Mouse (Mus musculus): ENCODE data around the gene Olfr272.

DNA sequence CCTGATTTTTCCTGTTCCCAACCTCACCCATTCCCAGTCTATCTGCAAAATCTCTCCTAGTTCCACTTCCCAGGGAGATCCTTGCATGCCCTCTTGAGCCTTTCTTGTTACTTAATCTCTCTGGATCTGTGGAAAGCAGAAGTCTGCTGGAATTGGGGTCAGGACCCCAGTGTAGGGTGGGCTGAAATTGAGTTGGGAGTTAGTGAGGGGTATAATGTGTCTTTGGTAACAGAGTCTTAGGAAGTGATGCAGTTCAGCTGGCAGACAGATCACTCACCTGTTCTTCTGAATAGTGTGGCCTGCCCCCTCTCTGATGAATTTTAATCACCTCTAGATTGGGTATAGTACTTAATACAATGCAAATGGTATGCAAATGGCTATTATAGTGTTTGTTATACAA lies 27.7 kb upstream of the Olfr272 start:
- TF ChIP-seq POLR2A (IDR thresholded peaks at IDR 0.05; ENCODE audit: borderline replicate concordance, control insufficient read depth, low read depth, low read length) (no peak), CTCF (IDR thresholded peaks at IDR 0.05; ENCODE audit: control insufficient read depth, insufficient read depth, low read length) (no peak)

Measured in bone marrow, adult 2 months (tissue).